Mouse (Mus musculus) stomach, postnatal 0 days (tissue): ENCODE data around the gene Spem2. TPM values are rescaled to one million over a fixed set of nuclear protein-coding genes. Genes with fewer than 3 reads are reported as not detected.

Experiments
- ATAC-seq: fragments of 200-750 bp; cut with Nextera tagmentation; 2 replicates; pipeline ENCODE4 v1.8.0; 2017; ENCODE audit not compliant: low FRiP score, low TSS enrichment
- DNase-seq: peaks from one replicate; pipeline ENCODE4 v3.0.0-alpha.2; 2016; ENCODE audit warnings: low spot score
- H3K27ac ChIP-seq: fragments of 300-500 bp; sonication (generic); replicated peaks from 2 replicates; pipeline ENCODE4 v1.5.1; 2014; ENCODE audit warnings: mild to moderate bottlenecking, control low read depth
- H3K27me3 ChIP-seq: fragments of 300-500 bp; sonication (generic); 2 replicates; pipeline ENCODE4 v1.6.1; 2014; ENCODE audit warnings: low read length; ENCODE audit not compliant: control insufficient read depth, insufficient read depth
- H3K36me3 ChIP-seq: fragments of 300-500 bp; sonication (generic); 2 replicates; pipeline ENCODE4 v1.6.1; 2014; ENCODE audit warnings: low read length, mixed read lengths; ENCODE audit not compliant: control insufficient read depth, insufficient read depth
- H3K4me1 ChIP-seq: fragments of 300-500 bp; sonication (generic); replicated peaks from 2 replicates; pipeline ENCODE4 v1.6.1; 2014; ENCODE audit warnings: antibody characterized with exemption; ENCODE audit not compliant: control insufficient read depth, insufficient read depth
- H3K4me2 ChIP-seq: fragments of 300-500 bp; sonication (generic); replicated peaks from 2 replicates; pipeline ENCODE4 v1.6.1; 2014; ENCODE audit warnings: low read depth, mild to moderate bottlenecking, control low read depth, moderate library complexity
- H3K4me3 ChIP-seq: fragments of 300-500 bp; sonication (generic); 2 replicates; pipeline ENCODE4 v1.5.1; 2014; ENCODE audit warnings: low read depth, low read length, control low read depth
- H3K9ac ChIP-seq: fragments of 300-500 bp; sonication (generic); 2 replicates; pipeline ENCODE4 v1.6.1; 2014; ENCODE audit warnings: mild to moderate bottlenecking, low read length, control low read depth, mixed read lengths
- H3K9me3 ChIP-seq: fragments of 300-500 bp; sonication (generic); 2 replicates; pipeline ENCODE4 v1.6.1; 2016; ENCODE audit warnings: low read length; ENCODE audit not compliant: control insufficient read depth
- CTCF ChIP-seq: IDR thresholded peaks from 2 replicates; pipeline ENCODE4 v1.5.1; 2016; ENCODE audit warnings: antibody characterized with exemption, low read depth, mild to moderate bottlenecking, moderate library complexity
- EP300 ChIP-seq: optimal IDR thresholded peaks from 2 replicates; pipeline ENCODE3; 2016; ENCODE audit warnings: antibody characterized with exemption
- WGBS: fragments of 180-500 bp; shearing (Covaris S2); extraction: QIAGEN DNeasy Blood & Tissue Kit; methylation state at CpG from one replicate; pipeline ENCODE4 v1.1.7; 2014; 5-methylcytosine and 5-hydroxymethylcytosine counted together
- polyA plus RNA-seq: library from polyadenylated mRNA; unstranded; fragments of >200 nt; fragmentation: Nextera tagmentation; extraction: Ambion mirVana; gene quantifications from 2 replicates; pipeline ENCODE4 v1.2.1, GENCODE M21; 2015

Gene Spem2
- polyA plus RNA-seq, 1 experiment from 2014 or later = not detected

DNA sequence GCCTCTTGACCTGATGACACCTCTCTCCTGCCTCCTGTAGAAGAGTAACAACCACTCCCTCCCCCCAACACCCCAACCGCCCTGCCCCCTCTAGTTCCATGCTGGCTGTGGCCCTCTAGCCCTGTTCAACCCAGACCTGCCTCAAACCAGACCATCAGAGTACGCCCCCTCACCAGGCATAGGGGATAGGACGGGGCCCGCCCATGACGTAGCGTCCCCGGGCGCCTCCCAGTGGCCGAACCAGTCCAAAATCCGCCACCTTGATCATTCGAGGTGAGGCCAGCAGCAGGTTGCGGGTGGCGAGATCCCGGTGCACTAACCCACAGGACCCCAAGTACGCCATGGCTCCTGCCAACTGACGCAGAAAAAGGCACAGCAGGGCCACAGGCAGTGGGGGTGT is 37.1 kb upstream of the Spem2 start:
- DNase-seq = no peak

DNA sequence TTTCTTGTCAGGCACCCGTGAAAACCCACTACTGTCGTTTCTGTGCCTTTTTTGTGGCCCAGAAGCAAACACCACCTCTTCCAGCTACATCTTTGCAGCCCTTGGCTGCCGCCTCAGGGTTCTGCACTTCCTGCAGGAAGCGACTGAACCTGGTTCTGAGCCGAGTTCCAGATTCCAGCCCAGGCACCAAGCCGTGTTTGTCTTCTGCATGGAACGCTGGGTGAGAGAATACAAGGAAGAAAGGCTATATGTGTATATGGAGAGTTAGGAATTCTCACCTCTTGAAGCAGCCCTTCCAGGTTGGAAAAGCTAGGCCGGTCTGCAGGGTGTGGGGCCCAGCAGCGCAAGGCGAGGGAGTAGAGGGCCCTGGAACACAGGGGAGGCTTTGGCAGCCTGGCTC is 36.4 kb upstream of the Spem2 start:
- Histone ChIP-seq H3K4me3 (no peak overlapping the region), H3K36me3 (peaks cover 17% of the 10 kb centered on the region), H3K9me3 (no peaks in the 10 kb centered on the region), H3K27ac (no peak overlapping the region), H3K4me1 (no peaks in the 10 kb centered on the region), H3K4me2 (no peak overlapping the region), H3K9ac (no peak overlapping the region), H3K27me3 (no peaks in the 10 kb centered on the region)
- TF ChIP-seq CTCF = no peak
- no peak for TF ChIP-seq EP300
- 78% methylated on average over 10 of the region's 10 CpGs for WGBS
- DNase-seq (no peak), ATAC-seq (no peak)

More for the DNA sequence above, 37.1 kb upstream of the Spem2 start:
- 36% methylated on average over 16 of the region's 16 CpGs for WGBS
- Histone ChIP-seq H3K9ac (no peak overlapping the region), H3K27me3 (no peaks in the 10 kb centered on the region), H3K27ac (no peak overlapping the region), H3K4me3 (no peak overlapping the region), H3K9me3 (no peaks in the 10 kb centered on the region), H3K4me1 (no peaks in the 10 kb centered on the region), H3K4me2 (no peak overlapping the region), H3K36me3 (peaks cover 11% of the 10 kb centered on the region)
- ATAC-seq = no peak
- TF ChIP-seq CTCF = peak; percentile 64
- TF ChIP-seq EP300 = no peak

GRCm38 (mm10) chr11:69853994-69854393 is 35.7 kb upstream of the Spem2 start:
- Histone ChIP-seq H3K4me2 (no peak overlapping the region), H3K4me1 (no peaks in the 10 kb centered on the region), H3K36me3 (peaks cover 21% of the 10 kb centered on the region), H3K9ac (no peak overlapping the region), H3K9me3 (no peaks in the 10 kb centered on the region), H3K27ac (no peak overlapping the region), H3K4me3 (no peak overlapping the region), H3K27me3 (no peaks in the 10 kb centered on the region)
- TF ChIP-seq CTCF (no peak), EP300 (no peak)
- ATAC-seq (no peak), DNase-seq (no peak)
- WGBS = 48% methylated on average over 7 of the region's 7 CpGs

DNA sequence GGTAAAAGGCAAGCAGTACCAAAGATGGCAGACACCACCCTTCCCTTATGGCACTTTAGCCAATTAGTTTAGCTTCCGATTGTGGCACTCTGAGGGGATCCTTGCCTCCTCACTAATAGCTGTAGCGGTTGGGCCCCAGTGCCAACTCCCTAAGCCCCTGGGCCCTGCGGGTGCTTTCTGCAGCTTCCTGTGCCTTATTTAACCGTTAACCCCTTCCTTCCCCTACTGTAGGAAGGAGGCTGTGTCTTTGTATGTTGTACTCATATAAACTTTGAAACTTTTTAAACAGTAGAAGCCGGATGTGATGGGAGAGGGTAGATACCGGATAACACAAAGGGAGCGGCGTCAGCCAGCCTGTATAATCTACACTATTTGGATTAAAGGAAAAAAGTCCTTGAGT is 32.5 kb upstream of the Spem2 start:
- ATAC-seq (no peak), DNase-seq (no peak)
- 66% methylated on average over 8 of the region's 8 CpGs for WGBS
- Histone ChIP-seq H3K27me3 (no peaks in the 10 kb centered on the region), H3K4me1 (no peaks in the 10 kb centered on the region; the same call in 1 of the 2 replicates), H3K9ac (no peak overlapping the region), H3K27ac (no peak overlapping the region), H3K4me3 (no peak overlapping the region), H3K4me2 (no peak overlapping the region), H3K36me3 (peaks cover 25% of the 10 kb centered on the region), H3K9me3 (no peaks in the 10 kb centered on the region)
- TF ChIP-seq CTCF (no peak), EP300 (no peak)

- Histone ChIP-seq H3K9me3 (no peaks in the 10 kb centered on the region), H3K36me3 (peaks cover 25% of the 10 kb centered on the region), H3K4me1 (no peaks in the 10 kb centered on the region; the same call in none of the 2 replicates), H3K4me3 (no peak overlapping the region), H3K27ac (no peak overlapping the region), H3K9ac (no peak overlapping the region), H3K4me2 (no peak overlapping the region), H3K27me3 (no peaks in the 10 kb centered on the region)
- WGBS = 89% methylated on average over 15 of the region's 15 CpGs
- TF ChIP-seq CTCF = no peak
- no peak for TF ChIP-seq EP300
- no peak for ATAC-seq
- DNase-seq = no peak
Measured at GRCm38 (mm10) chr11:69849884-69850283, 31.6 kb upstream of the Spem2 start.

DNA sequence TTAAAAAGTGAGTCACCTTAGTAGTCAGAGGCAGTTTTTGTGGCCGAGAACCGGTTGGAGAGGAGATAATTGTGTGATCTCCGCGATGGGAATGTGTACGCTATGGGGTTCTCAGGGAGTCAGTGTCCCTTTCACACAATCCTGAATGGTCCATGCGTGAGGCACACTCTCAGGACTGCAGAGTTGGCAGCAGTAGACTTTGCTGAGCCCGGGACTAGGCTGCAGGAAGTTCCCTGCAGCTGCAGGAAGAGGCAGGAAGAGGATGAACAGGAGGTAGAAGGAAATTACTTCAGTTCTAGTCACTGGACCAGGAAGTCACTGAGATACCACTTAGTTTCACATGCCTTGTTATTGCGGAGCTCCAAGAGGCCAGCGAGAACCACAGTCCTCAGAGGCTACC is 30.9 kb upstream of the Spem2 start:
- Histone ChIP-seq H3K36me3 (peaks cover 25% of the 10 kb centered on the region), H3K9ac (no peak overlapping the region), H3K4me3 (no peak overlapping the region), H3K4me1 (no peaks in the 10 kb centered on the region; the same call in none of the 2 replicates), H3K27ac (no peak overlapping the region), H3K9me3 (no peaks in the 10 kb centered on the region), H3K4me2 (no peak overlapping the region), H3K27me3 (no peaks in the 10 kb centered on the region)
- no peak for DNase-seq
- TF ChIP-seq CTCF = no peak
- no peak for TF ChIP-seq EP300
- 76% methylated on average over 9 of the region's 9 CpGs for WGBS
- no peak for ATAC-seq
